Mouse (Mus musculus) gastrocnemius, postnatal 25 days (tissue): ENCODE results near the gene Fermt1. TPM values are rescaled to one million over a fixed set of nuclear protein-coding genes. Genes with fewer than 3 reads are reported as not detected.

Experiments
- DNase-seq: peaks from one replicate; pipeline ENCODE4 v3.0.0; 2022
- total RNA-seq, 2 experiments: library from RNA; stranded (reverse); gene quantifications; 1 replicate in 1 of 2; 2 replicates in 1 of 2; pipeline ENCODE4 v1.2.3; 2021

Gene Fermt1
- total RNA-seq, 2 experiments from 2014 or later, result not detected

DNA sequence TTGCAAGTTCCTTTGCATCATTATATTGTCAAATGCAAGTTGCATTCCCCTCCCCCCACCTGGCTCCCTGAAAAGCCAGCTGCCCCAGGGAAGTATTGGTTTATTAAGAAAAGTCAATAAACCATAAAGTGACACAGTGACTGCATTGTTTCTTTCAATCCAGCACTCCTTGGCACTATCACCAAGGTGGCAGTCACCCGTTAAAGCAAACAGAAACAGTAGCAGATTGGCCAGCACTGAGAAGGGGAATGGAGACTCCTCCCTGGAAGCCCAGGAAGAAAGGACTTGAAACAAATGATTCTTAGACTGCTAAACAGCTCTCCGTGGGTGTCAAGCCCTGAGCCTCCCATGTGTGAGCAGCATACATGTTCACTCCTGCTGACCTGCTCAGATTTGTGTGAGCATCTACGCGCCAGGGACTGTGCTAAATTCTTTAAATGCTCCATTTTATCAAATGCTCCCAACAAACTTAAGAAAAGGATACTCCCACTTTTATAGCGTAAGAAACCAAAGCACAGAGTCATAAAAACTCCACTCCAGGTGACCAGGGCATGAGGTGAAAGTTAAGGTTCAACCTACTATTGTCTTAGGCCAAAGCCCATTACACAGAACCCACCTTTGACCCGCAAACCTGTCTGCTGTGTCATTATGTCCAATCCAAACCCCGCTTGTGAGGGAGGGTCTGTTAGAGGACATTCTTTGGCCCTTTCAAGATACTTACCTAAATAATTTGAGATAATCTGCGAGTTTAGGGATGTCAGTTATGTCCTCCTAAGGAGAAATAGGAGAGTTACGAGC, 23.4 kb downstream of the Fermt1 start:
- no peak for DNase-seq

DNA sequence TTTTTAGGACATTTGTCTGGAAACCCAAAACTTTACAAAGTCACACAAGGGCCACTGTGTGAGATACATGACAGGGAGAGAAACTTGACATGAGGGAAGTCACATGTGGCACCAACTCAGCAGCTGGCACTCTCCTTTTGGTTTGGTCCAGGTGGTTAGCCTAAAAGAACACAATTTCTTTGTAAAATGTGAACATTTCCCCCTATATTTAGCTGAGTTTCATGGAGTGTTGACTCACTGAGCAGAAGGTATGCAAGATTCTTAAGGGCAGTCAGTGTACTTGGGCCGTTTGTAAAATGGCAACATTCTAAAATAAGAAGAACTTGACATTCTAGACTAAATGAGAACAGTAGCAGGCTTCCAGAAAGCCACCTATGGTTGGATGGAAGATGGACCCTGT, 30.9 kb downstream of the Fermt1 start:
- DNase-seq, result no peak

DNA sequence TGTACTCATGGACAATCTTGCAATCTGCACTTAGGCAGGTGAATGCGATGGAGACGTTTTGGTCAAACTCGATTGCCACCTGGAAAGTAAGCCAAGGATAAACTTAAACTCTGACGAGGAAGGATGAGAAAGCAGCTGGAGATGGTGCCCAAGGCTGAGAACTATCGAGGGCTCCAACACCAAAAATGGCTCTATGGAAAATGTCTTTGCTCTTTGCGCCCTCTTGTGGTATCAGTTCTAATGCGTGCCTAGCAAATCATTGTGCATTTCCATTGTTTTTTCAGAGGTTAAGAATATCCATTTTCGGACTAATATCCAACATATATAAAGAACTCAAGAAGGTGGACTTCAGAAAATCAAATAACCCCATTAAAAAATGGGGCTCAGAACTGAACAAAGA, 38.9 kb downstream of the Fermt1 start:
- DNase-seq, result no peak

DNA sequence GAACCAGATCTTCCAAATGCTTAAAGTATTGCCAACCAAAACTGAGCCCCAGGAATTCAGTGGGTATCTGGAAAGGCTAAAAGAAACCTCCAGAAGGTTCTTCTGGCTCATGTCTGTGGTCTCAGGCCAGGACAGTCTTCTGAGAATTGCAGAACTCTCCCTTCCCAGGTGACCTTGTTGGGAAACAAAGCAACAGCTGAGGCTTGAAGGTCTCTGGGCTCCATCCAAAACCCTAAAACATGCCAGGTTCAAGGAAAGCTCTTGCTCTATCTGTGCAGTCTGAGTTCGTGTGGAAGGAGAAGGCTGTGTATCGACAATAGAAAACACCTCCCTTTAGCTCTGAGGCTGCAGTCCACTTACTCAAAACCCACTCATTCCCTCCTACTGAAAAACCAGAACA, 40.7 kb downstream of the Fermt1 start:
- no peak for DNase-seq

DNA sequence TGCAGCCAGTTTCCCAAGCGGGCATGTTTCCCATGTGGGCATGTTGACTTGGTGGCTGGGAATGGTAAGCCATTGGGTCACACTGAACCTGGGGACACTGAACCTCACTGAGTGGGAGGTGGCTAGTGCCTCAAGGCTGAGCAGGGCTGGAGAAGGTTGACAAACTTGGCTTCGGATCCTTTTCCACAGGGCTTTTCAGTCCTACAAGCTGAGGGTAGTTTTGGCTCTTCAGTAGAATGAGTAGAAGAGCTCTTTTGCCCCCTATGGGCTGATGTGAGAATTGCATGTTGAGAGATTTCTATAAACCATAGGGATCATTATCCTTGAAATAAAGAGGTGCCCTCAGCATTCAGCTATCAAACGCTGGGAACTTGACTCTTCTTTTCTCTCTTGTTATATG, 42.2 kb downstream of the Fermt1 start:
- DNase-seq, result no peak

DNA sequence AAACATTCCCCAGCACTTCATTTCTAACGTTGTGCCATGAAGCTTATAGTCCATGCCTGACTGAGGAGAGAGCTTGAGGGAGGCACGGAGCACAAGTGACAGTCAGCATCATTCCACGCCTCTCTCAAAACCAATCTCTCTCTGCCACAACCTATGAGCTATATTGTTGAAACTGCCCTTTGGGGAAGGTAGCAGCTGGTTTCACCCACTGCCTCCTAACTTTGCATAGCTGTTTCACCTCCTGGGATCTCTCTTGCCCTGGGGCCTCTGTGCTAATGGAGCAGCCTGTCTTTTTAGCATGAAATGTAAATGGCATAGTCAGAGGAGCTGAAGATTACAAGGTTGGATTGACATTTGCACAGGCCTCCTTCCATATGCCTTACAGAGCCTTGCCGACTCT, 43.6 kb downstream of the Fermt1 start:
- DNase-seq, result no peak

DNA sequence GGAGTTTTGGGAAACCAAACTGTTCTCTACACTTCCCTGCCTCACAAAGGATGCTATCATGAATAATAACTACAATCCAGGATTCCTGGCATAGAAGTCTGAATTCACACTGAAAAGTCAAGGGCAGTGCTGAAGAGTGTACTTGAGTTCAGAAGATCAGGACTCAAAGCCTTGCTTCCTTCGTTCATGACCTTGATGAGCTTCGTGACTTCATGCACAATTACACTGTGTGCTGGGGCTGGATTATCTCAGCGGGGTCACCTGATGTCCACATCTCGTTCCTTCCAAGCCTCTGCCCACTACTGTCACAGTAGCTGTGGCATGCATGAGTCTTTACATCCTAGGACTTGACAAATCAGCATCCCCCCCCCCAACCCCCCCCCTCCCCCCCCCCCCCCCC, 44.1 kb downstream of the Fermt1 start:
- no peak for DNase-seq

DNA sequence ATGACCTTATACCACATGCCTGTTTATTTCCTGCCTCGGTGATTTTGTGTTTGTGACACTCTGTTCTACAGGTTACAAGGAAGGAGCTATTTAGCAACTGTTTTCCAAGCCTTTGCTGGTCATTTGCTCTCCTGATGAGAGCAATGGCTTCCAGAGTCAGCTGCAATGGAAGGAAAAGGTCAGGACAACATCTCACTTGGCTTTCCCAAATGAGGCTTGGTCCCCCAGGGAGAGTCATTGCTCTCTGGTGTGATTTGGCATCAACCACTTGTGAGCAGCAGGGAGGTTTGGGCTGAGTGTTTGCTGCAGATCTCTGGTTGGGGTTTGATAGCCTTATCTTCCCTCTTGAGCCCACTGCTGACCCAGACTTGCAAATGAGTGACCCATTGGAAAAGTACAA, 45.1 kb downstream of the Fermt1 start:
- DNase-seq, result no peak

DNA sequence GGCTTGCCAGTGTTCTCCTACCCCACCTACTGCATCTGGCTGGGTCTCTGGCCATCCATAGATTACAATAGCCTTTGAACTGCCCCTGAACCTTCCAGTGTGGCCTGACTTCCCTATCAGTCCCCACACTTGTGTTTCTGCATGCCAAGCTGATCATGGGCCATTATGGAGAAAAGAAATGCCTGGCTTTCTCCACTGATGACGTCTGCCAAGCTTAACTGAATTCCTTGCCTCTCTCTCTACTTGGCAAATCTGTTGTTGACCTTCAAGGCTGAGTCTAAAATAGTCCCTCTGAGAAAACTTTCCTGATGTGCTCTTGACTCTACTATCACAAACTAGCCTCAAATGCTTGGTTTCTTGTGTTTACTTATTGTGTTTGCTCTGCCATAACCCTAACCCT, 47.5 kb downstream of the Fermt1 start:
- no peak for DNase-seq

DNA sequence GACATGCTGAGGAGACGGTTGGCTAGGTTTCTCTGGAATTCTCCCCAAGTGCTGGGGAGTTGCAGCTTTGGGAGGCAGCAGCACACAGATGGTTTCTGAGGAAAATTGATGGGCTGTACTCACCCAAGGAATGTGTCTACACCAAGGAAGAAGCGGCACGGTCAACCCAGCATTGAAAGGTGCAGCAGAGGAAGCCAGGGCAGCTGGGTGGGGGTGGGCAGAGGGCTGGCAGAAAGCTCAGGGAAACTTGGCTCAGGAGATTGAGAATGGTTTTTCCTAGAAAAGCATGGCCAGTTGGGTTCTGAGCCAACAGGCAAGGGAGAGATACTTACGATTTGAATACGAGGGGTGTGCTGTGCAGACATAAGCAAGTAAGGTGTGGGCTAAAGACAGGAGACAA, 51.9 kb downstream of the Fermt1 start:
- DNase-seq, result no peak

DNA sequence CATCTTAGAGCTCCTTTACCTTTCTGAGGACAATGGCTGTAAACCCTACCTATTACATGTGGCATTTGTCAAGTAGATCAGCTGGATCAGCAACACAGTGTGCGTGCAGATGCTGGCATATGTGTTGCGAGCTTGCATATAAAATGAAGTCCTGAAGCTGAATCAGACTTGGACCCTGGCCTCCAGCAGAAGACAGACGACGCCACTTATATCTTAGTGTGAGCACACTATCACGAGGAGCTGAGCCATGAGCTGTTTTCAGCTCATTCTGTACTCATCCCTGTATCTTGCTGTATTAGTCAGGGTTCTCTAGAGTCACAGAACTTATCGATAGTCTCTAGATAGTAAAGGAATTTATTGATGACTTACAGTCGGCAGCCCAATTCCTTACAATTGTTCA, 60.4 kb downstream of the Fermt1 start:
- DNase-seq, result no peak

DNA sequence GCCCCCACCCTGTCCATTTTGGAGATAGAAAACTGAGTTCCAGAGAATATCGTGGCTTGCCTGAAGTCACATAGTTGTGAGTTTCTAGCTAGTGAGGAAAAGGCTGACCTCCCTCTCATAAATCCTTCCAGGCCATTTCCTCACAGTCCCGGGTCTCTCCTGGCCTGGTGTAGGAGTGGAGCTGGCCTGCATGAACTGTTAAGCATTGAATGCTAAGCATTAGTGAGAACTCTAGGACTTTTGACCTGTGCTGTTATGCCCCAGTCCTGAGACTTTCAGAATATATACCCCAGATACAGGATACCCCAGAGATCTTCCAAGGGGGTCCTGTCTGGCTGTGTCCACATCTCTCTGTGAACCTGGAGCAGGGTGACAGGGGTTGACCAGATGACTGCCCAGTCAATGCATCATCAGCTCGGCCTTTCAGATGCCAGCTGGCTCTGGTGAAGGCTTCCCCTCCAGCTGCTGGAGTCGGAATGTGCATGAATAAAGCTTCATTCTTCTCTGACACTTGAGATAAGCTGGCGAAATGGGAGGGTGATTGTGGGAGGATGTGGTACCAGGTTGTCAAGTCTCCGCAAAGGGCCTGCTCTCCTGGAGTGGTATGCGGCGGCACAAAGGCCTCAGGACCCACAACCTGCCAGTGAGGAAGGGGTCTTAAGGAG, 61.3 kb downstream of the Fermt1 start:
- no peak for DNase-seq

DNA sequence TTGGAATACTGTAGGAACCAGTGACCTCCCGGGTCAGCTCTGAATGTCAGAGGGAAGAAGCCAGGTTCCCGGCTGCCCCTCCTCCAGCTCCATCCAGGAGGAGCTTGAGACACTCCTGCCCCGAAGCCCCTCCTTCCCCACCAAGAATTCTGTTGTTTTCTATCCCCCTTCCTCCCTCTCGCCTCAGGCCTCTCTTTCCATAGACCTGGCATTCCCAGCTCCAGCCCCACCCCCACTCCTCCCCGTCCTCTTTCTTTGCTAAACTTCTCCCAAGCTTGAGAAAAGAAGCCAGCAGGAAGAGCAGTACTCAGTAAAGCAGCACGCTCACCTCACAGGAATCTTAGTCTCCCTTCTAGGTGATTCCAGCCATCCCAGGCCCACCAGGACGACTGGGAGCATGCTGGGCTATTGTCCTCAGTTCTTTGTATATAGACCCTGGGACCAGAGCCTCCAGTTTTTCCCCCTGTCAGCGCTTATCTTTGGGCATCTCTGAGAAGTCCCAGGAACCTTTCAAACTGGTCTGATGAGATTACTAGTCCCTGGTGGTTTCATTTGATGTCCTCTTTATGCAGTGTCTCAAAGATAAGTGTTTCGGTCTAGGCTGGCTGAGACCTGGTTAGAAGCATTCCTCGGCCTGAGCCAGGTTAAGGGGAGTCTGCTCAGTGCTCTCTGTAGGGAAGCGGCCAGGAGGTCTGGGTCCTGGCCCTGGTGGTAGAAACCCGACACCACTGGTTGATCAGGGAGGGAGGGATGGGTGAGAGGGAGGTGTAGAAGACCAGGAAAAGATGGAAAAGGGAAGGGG, 64.7 kb downstream of the Fermt1 start, which contains the start of gene Lrrn4:
Gene Lrrn4, minus strand, starts transcription at position 48 of the 802 bp plus-strand sequence.
- DNase-seq, result no peak

DNA sequence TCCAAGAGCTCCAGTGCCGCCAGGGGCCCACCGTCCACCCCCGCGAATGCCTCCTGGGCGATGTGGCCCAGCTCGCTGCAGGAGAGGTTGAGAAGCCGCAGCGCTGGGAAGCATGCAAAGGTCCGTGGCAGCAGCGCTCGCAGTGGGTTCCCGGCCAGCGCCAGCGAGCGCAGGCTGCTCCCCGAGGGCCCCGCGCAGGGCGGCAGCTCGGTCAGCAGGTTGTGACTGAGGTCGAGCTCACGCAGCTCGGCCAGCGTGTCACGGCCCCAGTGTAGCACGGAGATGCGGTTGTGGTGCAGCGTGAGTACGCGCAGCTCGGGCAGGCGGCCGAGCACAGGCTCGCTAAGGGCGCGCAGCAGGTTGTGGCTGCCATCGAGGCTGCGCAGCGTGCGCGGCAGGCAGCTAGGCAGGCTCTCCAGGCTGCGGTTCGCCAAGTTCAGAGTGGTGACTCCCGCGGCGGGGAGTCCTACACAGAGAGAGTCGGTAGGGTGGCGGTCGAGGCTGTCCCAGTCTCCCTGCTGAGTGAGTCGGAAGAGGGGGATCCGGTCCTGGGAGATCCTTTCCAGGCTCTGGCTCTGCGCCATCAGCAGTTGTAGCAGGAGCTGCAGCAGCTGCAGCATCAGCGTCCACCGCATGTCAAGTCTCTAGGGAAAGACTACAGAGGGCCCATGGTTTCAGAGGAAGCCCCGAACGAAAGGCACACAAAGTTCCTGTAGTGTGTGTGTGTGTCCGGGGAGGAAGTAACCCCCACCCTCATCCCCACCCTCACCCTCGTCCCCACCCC, 66.3 kb downstream of the Fermt1 start:
- peak; percentile 12 for DNase-seq

DNA sequence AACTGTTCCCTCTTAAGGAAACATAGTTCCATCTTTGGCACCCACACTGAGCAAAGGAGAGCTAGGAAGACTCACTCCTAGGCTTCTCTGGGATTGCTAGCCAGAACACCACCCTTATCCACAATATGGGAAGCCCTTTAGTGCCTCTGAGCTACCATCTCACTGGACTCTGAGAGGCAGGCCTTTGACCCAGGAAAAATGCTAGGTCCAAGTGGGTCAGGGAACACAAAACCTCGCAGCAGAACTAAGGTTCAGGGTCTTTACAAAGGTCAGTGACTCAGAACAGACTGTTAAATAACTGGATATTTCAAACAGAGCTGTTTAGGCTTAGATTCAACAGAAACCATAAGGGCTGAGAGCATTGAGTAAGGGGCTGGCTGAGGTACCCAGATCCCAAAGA, 68.7 kb downstream of the Fermt1 start:
- no peak for DNase-seq

DNA sequence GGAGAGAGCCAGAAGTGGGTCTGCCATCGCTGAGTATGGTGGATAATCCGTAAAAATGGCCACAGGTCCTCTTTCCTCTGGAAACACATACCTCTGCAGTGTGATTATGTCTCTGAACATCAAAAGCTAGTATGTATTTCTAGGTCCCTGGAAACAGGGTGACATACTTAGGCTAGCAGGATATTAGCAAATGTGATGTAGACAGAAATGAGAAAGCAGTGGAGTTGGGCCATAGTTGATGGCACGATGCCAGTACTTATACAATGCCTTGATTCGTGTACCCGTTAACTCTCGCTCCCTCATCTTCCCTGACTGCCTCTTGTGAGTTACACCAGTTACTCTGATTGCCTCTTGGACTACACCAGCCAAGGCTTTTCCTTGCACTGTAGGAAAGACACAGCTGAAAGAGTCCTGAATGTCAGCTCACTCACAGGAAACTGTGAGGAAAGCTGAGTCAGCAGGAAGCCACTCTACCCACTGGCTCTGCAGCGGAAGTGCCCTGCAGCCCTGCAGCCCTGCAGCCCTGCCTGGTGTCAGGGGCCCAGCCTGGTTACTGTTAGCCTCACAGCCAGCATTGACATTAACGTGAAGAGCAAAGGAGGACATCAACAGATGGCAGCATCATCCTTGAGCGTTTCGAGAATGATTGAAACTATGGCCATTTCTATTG, 71.9 kb downstream of the Fermt1 start:
- no peak for DNase-seq

DNA sequence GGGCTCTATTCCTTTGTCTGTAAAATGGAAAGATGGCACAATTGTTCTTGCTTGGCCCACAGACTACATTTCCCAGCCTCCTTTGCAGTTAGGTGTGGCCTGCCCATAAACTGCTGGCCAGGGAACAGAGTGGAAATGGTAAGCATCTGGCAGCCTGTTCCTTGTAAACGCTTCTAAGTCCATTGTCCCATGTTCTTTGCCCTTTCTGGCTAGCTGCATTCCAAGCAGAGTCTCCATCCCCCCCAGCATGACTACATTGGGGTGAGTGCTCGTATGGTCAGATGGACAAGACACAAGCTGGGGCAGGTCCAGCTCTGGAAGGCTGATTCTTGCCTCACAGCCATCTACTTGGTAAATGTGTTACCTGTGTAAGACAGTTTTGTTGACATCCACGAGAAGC, 74.0 kb downstream of the Fermt1 start:
- DNase-seq, result no peak

DNA sequence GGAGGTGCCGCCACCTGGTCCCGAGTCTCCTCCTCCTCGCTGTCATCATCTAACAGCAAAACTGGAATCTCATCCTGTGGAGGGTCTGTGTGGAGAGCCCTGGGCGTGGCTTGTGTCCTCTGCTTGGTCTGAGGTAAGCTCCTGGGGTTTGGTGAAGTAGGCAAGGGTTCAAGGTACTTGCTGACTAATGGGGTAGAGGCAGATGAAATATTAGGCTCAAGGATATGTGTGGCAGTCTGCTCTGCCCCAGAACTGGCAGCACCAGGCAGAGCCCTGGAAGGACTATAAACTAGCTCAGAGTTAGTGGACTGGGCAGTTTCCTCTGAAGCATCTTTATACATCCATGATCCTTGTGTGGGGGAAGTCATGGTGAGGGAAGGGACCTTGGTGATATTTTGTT, 75.4 kb downstream of the Fermt1 start:
- DNase-seq, result no peak

DNA sequence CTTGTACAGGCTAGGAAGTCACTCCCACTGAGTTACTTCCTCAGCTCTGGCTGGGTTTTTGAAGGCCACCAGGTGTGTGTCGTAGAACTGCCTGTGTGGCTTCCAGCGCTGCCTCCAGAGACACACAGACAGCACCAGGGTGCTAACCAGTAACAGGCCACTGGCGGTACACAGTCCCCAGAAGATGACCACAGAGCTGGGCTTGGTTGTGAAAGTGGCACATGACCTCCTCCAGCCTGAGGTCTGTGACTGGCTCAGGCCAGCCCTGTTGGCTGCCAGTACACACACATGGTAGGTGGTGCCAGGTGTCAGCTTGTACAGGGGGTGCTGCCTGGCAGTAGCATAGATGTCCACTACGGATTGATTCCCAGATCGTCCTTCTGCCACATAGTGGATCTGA, 76.0 kb downstream of the Fermt1 start:
- DNase-seq, result no peak

DNA sequence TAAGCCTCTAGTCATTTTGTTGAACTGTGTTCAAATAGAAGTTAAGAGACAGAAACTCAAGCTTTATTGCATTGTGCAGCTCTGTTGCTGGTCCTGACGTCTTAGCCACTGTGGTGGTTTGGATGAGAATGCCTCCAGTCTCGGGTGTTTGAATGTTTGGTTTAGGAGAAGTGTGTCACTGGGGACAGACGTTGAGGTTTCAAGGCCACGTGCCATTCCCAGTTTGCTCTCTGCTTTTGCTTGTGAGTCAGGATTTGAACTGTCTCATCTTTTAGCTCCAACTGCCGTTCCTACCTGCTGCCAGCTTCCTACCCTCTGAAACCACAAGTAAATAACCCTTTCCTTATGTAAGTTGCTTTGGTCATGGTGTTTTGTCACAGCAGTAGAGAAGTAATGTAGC, 78.2 kb downstream of the Fermt1 start:
- DNase-seq, result no peak

DNA sequence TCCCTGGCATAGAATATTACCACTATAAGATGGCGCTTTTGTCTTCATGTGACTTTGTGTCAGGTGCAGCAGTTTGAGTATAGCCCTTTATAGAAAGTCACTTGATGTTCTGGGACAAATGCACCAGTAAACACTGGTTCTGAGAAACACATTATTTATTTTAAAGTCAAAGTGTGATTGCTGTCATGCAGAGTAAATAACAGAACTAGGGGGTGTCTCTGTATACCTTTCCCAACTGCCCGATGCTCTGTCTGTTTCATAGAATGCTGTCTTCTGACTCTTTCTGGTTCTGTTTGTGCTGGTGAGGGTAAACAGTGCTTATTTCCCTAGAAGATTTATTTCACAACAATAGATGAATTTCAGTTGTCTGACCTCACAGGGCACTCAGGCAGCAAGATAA, 82.4 kb downstream of the Fermt1 start:
- no peak for DNase-seq

DNA sequence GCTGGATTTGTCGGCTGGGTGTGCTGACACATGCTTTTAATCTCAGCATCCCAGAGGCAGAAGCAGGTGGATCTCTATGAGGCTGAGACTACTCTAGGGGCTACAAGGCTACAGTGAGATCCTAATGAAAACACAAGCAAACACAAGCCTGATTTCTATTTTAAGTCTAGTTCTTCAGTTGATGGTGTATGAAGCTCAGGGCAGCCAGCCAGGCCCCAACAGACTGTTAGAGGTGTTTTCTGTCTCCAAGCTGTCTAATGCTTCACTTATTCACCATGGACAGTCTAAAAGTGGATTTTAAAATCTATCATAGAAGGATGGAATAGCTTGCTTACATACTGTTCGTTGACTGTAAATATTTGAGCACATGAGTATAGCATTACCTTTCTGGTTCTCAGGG, 84.2 kb downstream of the Fermt1 start:
- DNase-seq, result no peak
